Mouse (Mus musculus) CH12.LX (cell line): ENCODE measurements around the gene Syt3. TPM values are rescaled to one million over a fixed set of nuclear protein-coding genes. Genes with fewer than 3 reads are reported as not detected.

Experiments
- DNase-seq: peaks from one replicate; pipeline ENCODE4 v3.0.0-alpha.2; 2013; ENCODE audit errors: extremely low read depth
- H3K27ac ChIP-seq: 2 replicates; pipeline ENCODE4 v1.5.1; 2012; ENCODE audit warnings: low read depth, mild to moderate bottlenecking, control low read depth, moderate library complexity; ENCODE audit not compliant: insufficient read depth
- H3K27me3 ChIP-seq: replicated peaks from 2 replicates; pipeline ENCODE3; 2012; ENCODE audit warnings: inconsistent platforms
- H3K36me3 ChIP-seq, 2 experiments: replicated peaks in 1 of 2; 2 replicates each; pipeline versions ENCODE3 to v1.6.1; 2012; ENCODE audit warnings: inconsistent platforms in 1 of 2, low read length in 1 of 2, mild to moderate bottlenecking in 1 of 2, mixed read lengths in 1 of 2, moderate library complexity in 1 of 2; ENCODE audit not compliant: control insufficient read depth in 1 of 2, insufficient read depth in 1 of 2
- H3K4me1 ChIP-seq, 2 experiments: 2 replicates each; pipeline ENCODE4 v1.6.1; 2012; ENCODE audit warnings: inconsistent platforms in 1 of 2, moderate library complexity in 1 of 2; ENCODE audit not compliant: insufficient read depth in 2 of 2, control insufficient read depth in 1 of 2
- H3K4me2 ChIP-seq: 2 replicates; pipeline ENCODE4 v1.6.1; 2012; ENCODE audit warnings: low read depth, mild to moderate bottlenecking, control low read depth; ENCODE audit not compliant: poor library complexity, insufficient read depth, severe bottlenecking
- H3K4me3 ChIP-seq, 3 experiments: fragments of 150-350 bp in 1 of 3; sonication (generic) in 1 of 3; replicated peaks in 1 of 3; 2 replicates each; pipeline versions ENCODE3 to v1.5.1; 2011 to 2012; ENCODE audit warnings: low read depth in 2 of 3, low read length in 2 of 3, mild to moderate bottlenecking in 2 of 3, moderate library complexity in 2 of 3, control low read depth in 1 of 3, improper control_type of control experiment in 1 of 3, inconsistent platforms in 1 of 3, mixed read lengths in 1 of 3; ENCODE audit not compliant: poor library complexity in 1 of 3
- H3K79me2 ChIP-seq: replicated peaks from 2 replicates; pipeline ENCODE4 v1.6.1; 2012; ENCODE audit warnings: mild to moderate bottlenecking, moderate library complexity; ENCODE audit not compliant: control insufficient read depth, poor library complexity, insufficient read depth, severe bottlenecking; ENCODE audit errors: extremely low read depth
- H3K9ac ChIP-seq: 2 replicates; pipeline ENCODE4 v1.6.1; 2012; ENCODE audit warnings: low read depth, mild to moderate bottlenecking, control low read depth, moderate library complexity; ENCODE audit not compliant: insufficient read depth
- H3K9me3 ChIP-seq: replicated peaks from 2 replicates; pipeline ENCODE3; 2012; ENCODE audit warnings: low read length, inconsistent platforms, mixed read lengths
- BHLHE40 ChIP-seq: IDR thresholded peaks from 2 replicates; pipeline ENCODE4 v1.6.1; 2011; ENCODE audit warnings: mild to moderate bottlenecking, low read depth, low read length, improper control_type of control experiment
- CHD1 ChIP-seq: IDR thresholded peaks from 2 replicates; pipeline ENCODE4 v1.6.1; 2012; ENCODE audit warnings: low read depth, low read length, improper control_type of control experiment, inconsistent platforms
- E2F4 ChIP-seq: IDR thresholded peaks from 2 replicates; pipeline ENCODE4 v1.6.1; 2011; ENCODE audit warnings: low read depth, low read length, improper control_type of control experiment; ENCODE audit not compliant: insufficient replicate concordance
- ELF1 ChIP-seq: IDR thresholded peaks from 2 replicates; pipeline ENCODE4 v1.6.1; 2014; ENCODE audit warnings: low read depth, mild to moderate bottlenecking, inconsistent platforms, low read length, improper control_type of control experiment
- EP300 ChIP-seq: IDR thresholded peaks from 2 replicates; pipeline ENCODE4 v1.6.1; 2011; ENCODE audit warnings: low read length, improper control_type of control experiment
- ETS1 ChIP-seq: conservative IDR thresholded peaks from 2 replicates; pipeline ENCODE4 v1.6.1; 2012; ENCODE audit warnings: low read depth, mild to moderate bottlenecking, inconsistent platforms, low read length, improper control_type of control experiment, moderate library complexity
- JUND ChIP-seq: conservative IDR thresholded peaks from 2 replicates; pipeline ENCODE4 v1.6.1; 2011; ENCODE audit warnings: low read depth, low read length, improper control_type of control experiment
- MAX ChIP-seq: IDR thresholded peaks from 2 replicates; pipeline ENCODE4 v1.6.1; 2011; ENCODE audit warnings: low read length, improper control_type of control experiment
- MAZ ChIP-seq: IDR thresholded peaks from 2 replicates; pipeline ENCODE4 v1.6.1; 2012; ENCODE audit warnings: low read depth, mild to moderate bottlenecking, inconsistent platforms, low read length, improper control_type of control experiment, moderate library complexity
- POLR2A ChIP-seq: IDR thresholded peaks from 2 replicates; pipeline ENCODE4 v1.6.1; 2011; ENCODE audit warnings: low read depth, mild to moderate bottlenecking, improper control_type of control experiment, low read length
- SIN3A ChIP-seq: IDR thresholded peaks from 2 replicates; pipeline ENCODE4 v1.6.1; 2012; ENCODE audit warnings: low read length, improper control_type of control experiment, inconsistent platforms
- USF1 ChIP-seq: IDR thresholded peaks from 2 replicates; pipeline ENCODE4 v1.6.1; 2014; ENCODE audit warnings: low read depth, mild to moderate bottlenecking, inconsistent platforms, low read length, improper control_type of control experiment
- USF2 ChIP-seq: conservative IDR thresholded peaks from 2 replicates; pipeline ENCODE4 v1.6.1; 2011; ENCODE audit warnings: low read depth, low read length, improper control_type of control experiment
- dilution Hi-C: fragments of 300-500 bp; cut with MboI; formaldehyde crosslinking; loops from 2 replicates; pipeline ENCODE4 v1.14.3; 2020; ENCODE audit warnings: low sequenced_read_pairs; ENCODE audit not compliant: extremely low pct_unique_long_range_greater_than_20kb, extremely low pct_ligation_motif_present
- in situ Hi-C: fragments of 300-500 bp; cut with MboI; formaldehyde crosslinking; loops from 3 replicates; pipeline ENCODE4 v1.14.3; 2019; ENCODE audit warnings: low sequenced_read_pairs, low pct_ligation_motif_present, low pct_unique_long_range_greater_than_20kb, mixed read lengths
- polyA plus RNA-seq: library from polyadenylated mRNA; unstranded; fragments of >175 nt; gene quantifications from 2 replicates; pipeline ENCODE4 v1.2.1, GENCODE M21; 2012; ENCODE audit warnings: low read depth; ENCODE audit not compliant: insufficient read length
- total RNA-seq, 2 experiments: library from RNA; depleted of rRNA; stranded (reverse); fragments of 300-350 nt in 1 of 2; fragments of >200 nt in 1 of 2; gene quantifications; 2 replicates each; pipeline ENCODE4 v1.2.3; 2012 to 2014

Gene Syt3
- total and polyA plus RNA-seq, 3 experiments = 0.08 to 0.30 (median 0.11) TPM

GRCm38 (mm10) chr7:44378290-44378689, 5.6 kb upstream of the Syt3 start:
- H3K9me3 ChIP-seq = peaks cover 15% of the 10 kb centered on the region
- H3K27ac ChIP-seq = no peak overlapping the region
- no peaks in the 10 kb centered on the region for H3K36me3 ChIP-seq
- no peak for DNase-seq
- no peak overlapping the region for H3K4me2 ChIP-seq
- no peaks in the 10 kb centered on the region for H3K79me2 ChIP-seq
- TF ChIP-seq SIN3A (no peak), JUND (no peak), MAX (no peak), POLR2A (no peak), ELF1 (no peak)
- TF ChIP-seq, all 38 proteins: peak for 0
- in situ Hi-C loops = no loop called here
- Histone ChIP-seq H3K4me1 (peaks cover 0 to 15% of the 10 kb centered on the region in 2 experiments; a peak in 2 of 4 replicates), H3K27me3 (peaks cover 65% of the 10 kb centered on the region), H3K9ac (no peak overlapping the region), H3K4me3 (no peak overlapping the region)
- dilution Hi-C loops = no loop called here

GRCm38 (mm10) chr7:44382541-44382940, 1.4 kb upstream of the Syt3 start:
- no peak for TF ChIP-seq E2F4
- no peak for TF ChIP-seq MAZ
- no peak for TF ChIP-seq ETS1
- TF ChIP-seq CHD1 = no peak
- TF ChIP-seq BHLHE40 = peak; percentile 15; the same call in 1 of the 2 replicates
- H3K4me3 ChIP-seq = no peak overlapping the region
- peaks cover 86% of the 10 kb centered on the region for H3K27me3 ChIP-seq
- dilution Hi-C loops (no loop called here), in situ Hi-C loops (loop anchor here (10.0 kb wide), 1 partner anchor 102 kb away; no protein-coding TSS in a partner anchor)
- no peaks in the 10 kb centered on the region for H3K4me1 ChIP-seq
- H3K36me3 ChIP-seq = no peaks in the 10 kb centered on the region
- no peak overlapping the region for H3K27ac ChIP-seq
- no peak for DNase-seq
- H3K4me2 ChIP-seq = no peak overlapping the region
- H3K9me3 ChIP-seq = peaks cover 11% of the 10 kb centered on the region
- no peak overlapping the region for H3K9ac ChIP-seq
- no peaks in the 10 kb centered on the region for H3K79me2 ChIP-seq

- Histone ChIP-seq H3K36me3 (no peaks in the 10 kb centered on the region), H3K79me2 (no peaks in the 10 kb centered on the region), H3K27ac (no peak overlapping the region), H3K4me3 (no peak overlapping the region), H3K9me3 (peaks cover 8% of the 10 kb centered on the region), H3K4me1 (no peaks in the 10 kb centered on the region), H3K4me2 (peak overlapping the region; percentile 75; the same call in 1 of the 2 replicates), H3K27me3 (peaks cover 86% of the 10 kb centered on the region), H3K9ac (no peak overlapping the region)
- DNase-seq = no peak
- in situ Hi-C loops = loop anchor here (10.0 kb wide), 1 partner anchor 100 kb away; no protein-coding TSS in a partner anchor
- TF ChIP-seq USF1 (no peak), USF2 (no peak), EP300 (no peak)
- TF ChIP-seq, all 38 proteins: peak for 0
- dilution Hi-C loops = no loop called here
Observed at GRCm38 (mm10) chr7:44384716-44385059, 786 bp downstream of the Syt3 start.
